Mouse (Mus musculus): ENCODE data around the gene Krtap26-1. TPM values are rescaled to one million over a fixed set of nuclear protein-coding genes. Genes with fewer than 3 reads are reported as not detected.

Gene Krtap26-1
- polyA plus RNA-seq (2015; fragmentation: Nextera tagmentation; extraction: Ambion mirVana) = not detected in 2 replicates

GRCm38 (mm10) chr16:88647358-88647846, at the start of gene Krtap26-1:
TSS of gene Krtap26-1 (minus strand) at chr16:88647796.
- no peak within 1 kb of the TSS for H3K4me2 ChIP-seq
- H3K27ac ChIP-seq = no peak within 1 kb of the TSS
- no peaks in the 10 kb centered on the region for H3K36me3 ChIP-seq
- H3K4me3 ChIP-seq = no peak within 1 kb of the TSS
- ATAC-seq (replicated peaks; ENCODE audit: insufficient number of reproducible peaks, insufficient read depth, low FRiP score, low read depth) = no peak
- no peaks in the 10 kb centered on the region for H3K4me1 ChIP-seq (replicated peaks)
- H3K27me3 ChIP-seq = no peaks in the 10 kb centered on the region
- WGBS = 82% methylated on average over 10 of the region's 10 CpGs
- no peak within 1 kb of the TSS for H3K9ac ChIP-seq
- no peaks in the 10 kb centered on the region for H3K9me3 ChIP-seq (replicated peaks)

GRCm38 (mm10) chr16:88696256-88696655, 48.7 kb upstream of the Krtap26-1 start:
- no peaks in the 10 kb centered on the region for H3K36me3 ChIP-seq
- H3K4me2 ChIP-seq = no peak overlapping the region
- no peaks in the 10 kb centered on the region for H3K4me1 ChIP-seq (replicated peaks)
- no peak overlapping the region for H3K27ac ChIP-seq
- no peak overlapping the region for H3K9ac ChIP-seq
- no peaks in the 10 kb centered on the region for H3K9me3 ChIP-seq (replicated peaks)
- ATAC-seq (replicated peaks; ENCODE audit: insufficient number of reproducible peaks, insufficient read depth, low FRiP score, low read depth) = no peak
- WGBS = 75% methylated on average over 4 of the region's 4 CpGs
- H3K27me3 ChIP-seq = no peaks in the 10 kb centered on the region
- no peak overlapping the region for H3K4me3 ChIP-seq

GRCm38 (mm10) chr16:88681282-88681681, 33.7 kb upstream of the Krtap26-1 start:
- Histone ChIP-seq H3K4me3 (no peak overlapping the region), H3K9me3 (replicated peaks) (no peaks in the 10 kb centered on the region), H3K36me3 (no peaks in the 10 kb centered on the region), H3K27ac (no peak overlapping the region), H3K4me2 (no peak overlapping the region), H3K9ac (no peak overlapping the region), H3K27me3 (no peaks in the 10 kb centered on the region), H3K4me1 (replicated peaks) (no peaks in the 10 kb centered on the region)
- 48% methylated on average over 2 of the region's 2 CpGs for WGBS
- ATAC-seq (replicated peaks; ENCODE audit: insufficient number of reproducible peaks, insufficient read depth, low FRiP score, low read depth) = no peak

- Histone ChIP-seq H3K4me3 (no peak overlapping the region), H3K27ac (no peak overlapping the region), H3K9me3 (replicated peaks) (no peaks in the 10 kb centered on the region), H3K36me3 (no peaks in the 10 kb centered on the region), H3K4me2 (no peak overlapping the region), H3K9ac (no peak overlapping the region), H3K27me3 (no peaks in the 10 kb centered on the region), H3K4me1 (replicated peaks) (no peaks in the 10 kb centered on the region)
- WGBS = 79% methylated on average over 6 of the region's 6 CpGs
- no peak for ATAC-seq (replicated peaks; ENCODE audit: insufficient number of reproducible peaks, insufficient read depth, low FRiP score, low read depth)
Observed at GRCm38 (mm10) chr16:88679099-88679498, 31.5 kb upstream of the Krtap26-1 start.

GRCm38 (mm10) chr16:88671571-88671970, 24.0 kb upstream of the Krtap26-1 start, which contains the start of gene Krtap27-1:
TSS of gene Krtap27-1 (minus strand) at chr16:88671671.
- Histone ChIP-seq H3K4me3 (no peak within 1 kb of the TSS), H3K4me1 (replicated peaks) (no peaks in the 10 kb centered on the region), H3K36me3 (no peaks in the 10 kb centered on the region), H3K27me3 (no peaks in the 10 kb centered on the region), H3K9ac (no peak within 1 kb of the TSS), H3K4me2 (no peak within 1 kb of the TSS), H3K9me3 (replicated peaks) (no peaks in the 10 kb centered on the region), H3K27ac (no peak within 1 kb of the TSS)
- no peak for ATAC-seq (replicated peaks; ENCODE audit: insufficient number of reproducible peaks, insufficient read depth, low FRiP score, low read depth)
- WGBS = 81% methylated on average over 4 of the region's 4 CpGs

GRCm38 (mm10) chr16:88657426-88657825, 9.8 kb upstream of the Krtap26-1 start:
- H3K9ac ChIP-seq = no peak overlapping the region
- ATAC-seq (replicated peaks; ENCODE audit: insufficient number of reproducible peaks, insufficient read depth, low FRiP score, low read depth) = no peak
- no peaks in the 10 kb centered on the region for H3K9me3 ChIP-seq (replicated peaks)
- H3K36me3 ChIP-seq = no peaks in the 10 kb centered on the region
- H3K4me1 ChIP-seq (replicated peaks) = no peaks in the 10 kb centered on the region
- H3K4me2 ChIP-seq = no peak overlapping the region
- H3K27ac ChIP-seq = no peak overlapping the region
- 43% methylated on average over 1 of the region's 1 CpGs for WGBS
- H3K27me3 ChIP-seq = no peaks in the 10 kb centered on the region
- H3K4me3 ChIP-seq = no peak overlapping the region

GRCm38 (mm10) chr16:88651952-88652351, 4.4 kb upstream of the Krtap26-1 start:
- 63% methylated on average over 2 of the region's 2 CpGs for WGBS
- H3K9me3 ChIP-seq (replicated peaks) = no peaks in the 10 kb centered on the region
- H3K4me1 ChIP-seq (replicated peaks) = no peaks in the 10 kb centered on the region
- H3K27me3 ChIP-seq = no peaks in the 10 kb centered on the region
- no peaks in the 10 kb centered on the region for H3K36me3 ChIP-seq
- H3K4me2 ChIP-seq = no peak overlapping the region
- no peak for ATAC-seq (replicated peaks; ENCODE audit: insufficient number of reproducible peaks, insufficient read depth, low FRiP score, low read depth)
- H3K27ac ChIP-seq = no peak overlapping the region
- H3K9ac ChIP-seq = no peak overlapping the region
- H3K4me3 ChIP-seq = no peak overlapping the region

- H3K4me1 ChIP-seq (replicated peaks) = no peaks in the 10 kb centered on the region
- no peak overlapping the region for H3K4me2 ChIP-seq
- no peaks in the 10 kb centered on the region for H3K9me3 ChIP-seq (replicated peaks)
- WGBS = 53% methylated on average over 1 of the region's 1 CpGs
- no peak overlapping the region for H3K27ac ChIP-seq
- no peaks in the 10 kb centered on the region for H3K36me3 ChIP-seq
- H3K4me3 ChIP-seq = no peak overlapping the region
- no peak for ATAC-seq (replicated peaks; ENCODE audit: insufficient number of reproducible peaks, insufficient read depth, low FRiP score, low read depth)
- H3K9ac ChIP-seq = no peak overlapping the region
- no peaks in the 10 kb centered on the region for H3K27me3 ChIP-seq
Observed at GRCm38 (mm10) chr16:88651082-88651481, 3.5 kb upstream of the Krtap26-1 start.

- WGBS = 82% methylated on average over 8 of the region's 8 CpGs
- no peaks in the 10 kb centered on the region for H3K9me3 ChIP-seq (replicated peaks)
- no peak overlapping the region for H3K4me3 ChIP-seq
- no peaks in the 10 kb centered on the region for H3K4me1 ChIP-seq (replicated peaks)
- H3K27me3 ChIP-seq = no peaks in the 10 kb centered on the region
- H3K27ac ChIP-seq = no peak overlapping the region
- ATAC-seq (replicated peaks; ENCODE audit: insufficient number of reproducible peaks, insufficient read depth, low FRiP score, low read depth) = no peak
- no peaks in the 10 kb centered on the region for H3K36me3 ChIP-seq
- no peak overlapping the region for H3K4me2 ChIP-seq
- no peak overlapping the region for H3K9ac ChIP-seq
Observed at GRCm38 (mm10) chr16:88646366-88647111, 1.1 kb downstream of the Krtap26-1 start.

GRCm38 (mm10) chr16:88640053-88640452, 7.5 kb downstream of the Krtap26-1 start:
- Histone ChIP-seq H3K4me3 (no peak overlapping the region), H3K9ac (no peak overlapping the region), H3K4me2 (no peak overlapping the region), H3K36me3 (no peaks in the 10 kb centered on the region), H3K27ac (no peak overlapping the region), H3K27me3 (no peaks in the 10 kb centered on the region), H3K9me3 (replicated peaks) (no peaks in the 10 kb centered on the region), H3K4me1 (replicated peaks) (peaks cover 1% of the 10 kb centered on the region)
- 74% methylated on average over 3 of the region's 3 CpGs for WGBS
- ATAC-seq (replicated peaks; ENCODE audit: insufficient number of reproducible peaks, insufficient read depth, low FRiP score, low read depth) = no peak

GRCm38 (mm10) chr16:88635142-88635541, 12.5 kb downstream of the Krtap26-1 start:
- H3K36me3 ChIP-seq = no peaks in the 10 kb centered on the region
- ATAC-seq (replicated peaks; ENCODE audit: insufficient number of reproducible peaks, insufficient read depth, low FRiP score, low read depth) = peak; percentile 66; the same call in 1 of the 2 replicates
- 34% methylated on average over 4 of the region's 4 CpGs for WGBS

GRCm38 (mm10) chr16:88631474-88631873, 16.1 kb downstream of the Krtap26-1 start:
- WGBS = 71% methylated on average over 4 of the region's 4 CpGs
- H3K9me3 ChIP-seq (replicated peaks) = no peaks in the 10 kb centered on the region
- H3K27me3 ChIP-seq = no peaks in the 10 kb centered on the region
- H3K36me3 ChIP-seq = no peaks in the 10 kb centered on the region
- H3K4me2 ChIP-seq = no peak overlapping the region
- no peak for ATAC-seq (replicated peaks; ENCODE audit: insufficient number of reproducible peaks, insufficient read depth, low FRiP score, low read depth)
- no peak overlapping the region for H3K9ac ChIP-seq
- no peak overlapping the region for H3K27ac ChIP-seq
- H3K4me1 ChIP-seq (replicated peaks) = peaks cover 4% of the 10 kb centered on the region
- H3K4me3 ChIP-seq = no peak overlapping the region

More at GRCm38 (mm10) chr16:88635142-88635541, 12.5 kb downstream of the Krtap26-1 start:
- H3K4me3 ChIP-seq = no peak overlapping the region
- H3K4me1 ChIP-seq (replicated peaks) = peaks cover 4% of the 10 kb centered on the region
- no peak overlapping the region for H3K4me2 ChIP-seq
- H3K27me3 ChIP-seq = no peaks in the 10 kb centered on the region
- H3K9me3 ChIP-seq (replicated peaks) = no peaks in the 10 kb centered on the region
- no peak overlapping the region for H3K9ac ChIP-seq
- no peak overlapping the region for H3K27ac ChIP-seq

Data from heart, embryonic 15.5 days (tissue).